Mouse (Mus musculus) forebrain, postnatal 0 days (tissue): ENCODE results near the gene Pkib. TPM values are rescaled to one million over a fixed set of nuclear protein-coding genes. Genes with fewer than 3 reads are reported as not detected.
A peak's percentile ranks its signal among the peaks of the same experiment; 100 is the strongest.

Source experiments
- ATAC-seq: fragments of 200-750 bp; cut with Nextera tagmentation; 2 replicates; pipeline ENCODE4 v1.8.0; 2017; ENCODE audit warnings: mild to moderate bottlenecking, moderate library complexity
- DNase-seq: peaks from one replicate; pipeline ENCODE4 v3.0.0-alpha.2; 2015
- H3K27ac ChIP-seq: fragments of 300-500 bp; sonication (generic); 2 replicates; pipeline ENCODE4 v1.5.1; 2014; ENCODE audit warnings: low read depth, mild to moderate bottlenecking, antibody characterized with exemption, low read length, moderate library complexity, mixed read lengths
- H3K27me3 ChIP-seq: fragments of 300-500 bp; sonication (generic); 2 replicates; pipeline ENCODE4 v1.6.1; 2014; ENCODE audit warnings: mild to moderate bottlenecking, low read length, mixed read lengths; ENCODE audit not compliant: insufficient read depth
- H3K36me3 ChIP-seq: fragments of 300-500 bp; sonication (generic); 2 replicates; pipeline ENCODE4 v1.6.1; 2014; ENCODE audit warnings: mild to moderate bottlenecking, moderate library complexity; ENCODE audit not compliant: insufficient read depth
- H3K4me1 ChIP-seq: fragments of 300-500 bp; sonication (generic); 2 replicates; pipeline ENCODE4 v1.6.1; 2014; ENCODE audit warnings: antibody characterized with exemption; ENCODE audit not compliant: insufficient read depth
- H3K4me2 ChIP-seq: fragments of 300-500 bp; sonication (generic); 2 replicates; pipeline ENCODE4 v1.6.1; 2014; ENCODE audit warnings: low read depth, mild to moderate bottlenecking, moderate library complexity
- H3K4me3 ChIP-seq: fragments of 300-500 bp; sonication (generic); 2 replicates; pipeline ENCODE4 v1.5.1; 2014; ENCODE audit warnings: low read depth, low read length, mixed read lengths
- H3K9ac ChIP-seq: fragments of 300-500 bp; sonication (generic); 2 replicates; pipeline ENCODE4 v1.6.1; 2014; ENCODE audit warnings: mild to moderate bottlenecking
- H3K9me3 ChIP-seq: fragments of 300-500 bp; sonication (generic); 2 replicates; pipeline ENCODE4 v1.6.1; 2016; ENCODE audit warnings: low read length
- CTCF ChIP-seq: sonication (generic); IDR thresholded peaks from 2 replicates; pipeline ENCODE4 v1.5.1; 2016; ENCODE audit warnings: antibody characterized with exemption, control low read depth, low read depth
- WGBS: fragments of 180-500 bp; shearing (Covaris S2); extraction: QIAGEN DNeasy Blood & Tissue Kit; methylation state at CpG from one replicate; pipeline ENCODE4 v1.1.7; 2014; 5-methylcytosine and 5-hydroxymethylcytosine counted together
- polyA plus RNA-seq: library from polyadenylated mRNA; unstranded; fragments of >200 nt; fragmentation: Nextera tagmentation; extraction: Ambion mirVana; gene quantifications from 2 replicates; pipeline ENCODE4 v1.2.1, GENCODE M21; 2015
- total RNA-seq: library from RNA; depleted of rRNA; stranded (reverse); fragments of >200 nt; gene quantifications from 2 replicates; pipeline ENCODE4 v1.2.3, GENCODE M21; 2014; rRNA removed

Gene Pkib
- total and polyA plus RNA-seq, 2 experiments from 2014 or later = 2.4 to 7.5 TPM

DNA sequence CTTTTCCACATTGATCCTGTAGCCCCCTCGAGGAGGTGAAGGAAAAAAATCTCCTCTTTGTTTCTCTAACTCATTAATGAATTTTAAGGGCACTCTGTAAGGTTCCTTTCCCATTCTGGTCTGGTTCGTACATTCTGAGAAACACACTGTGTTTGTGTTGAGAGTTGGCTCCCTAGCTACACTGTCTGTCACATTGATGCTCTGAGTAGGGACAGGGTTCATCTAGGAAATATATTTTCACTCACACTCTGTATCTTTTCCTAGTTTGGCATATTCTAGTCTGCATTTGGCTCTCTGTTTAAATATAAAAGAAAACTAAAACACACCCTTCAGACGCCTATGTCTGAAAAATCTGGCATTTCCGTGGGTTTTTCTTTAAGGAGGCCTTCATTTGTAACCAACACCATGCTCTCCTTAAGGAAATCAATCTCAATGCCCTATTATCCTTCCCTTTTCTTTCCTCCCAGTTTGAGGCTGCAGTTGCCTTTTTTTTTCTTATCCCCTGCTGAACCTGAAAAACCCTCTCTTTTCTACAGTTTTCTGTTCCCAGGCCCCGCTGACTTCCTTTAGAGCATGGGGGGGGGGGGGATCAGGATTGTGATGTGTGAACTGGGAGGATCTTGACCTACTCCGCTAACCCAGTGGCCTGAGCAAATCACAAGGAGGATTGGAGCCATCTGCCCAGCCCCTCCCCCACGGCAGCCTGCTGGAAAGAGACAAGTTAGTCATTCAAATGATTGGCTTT, 152.5 kb downstream of the Pkib start:
- Histone ChIP-seq H3K4me1 (peaks cover 23% of the 10 kb centered on the region), H3K9ac (peak overlapping the region; percentile 53), H3K4me2 (peak overlapping the region; percentile 49), H3K4me3 (peak overlapping the region; percentile 35), H3K9me3 (no peaks in the 10 kb centered on the region), H3K27ac (peak overlapping the region; percentile 79), H3K27me3 (no peaks in the 10 kb centered on the region), H3K36me3 (no peaks in the 10 kb centered on the region)
- TF ChIP-seq CTCF = no peak
- WGBS = 4% methylated on average over 7 of the region's 7 CpGs
- peak; percentile 86 for DNase-seq
- peak; percentile 81 for ATAC-seq

DNA sequence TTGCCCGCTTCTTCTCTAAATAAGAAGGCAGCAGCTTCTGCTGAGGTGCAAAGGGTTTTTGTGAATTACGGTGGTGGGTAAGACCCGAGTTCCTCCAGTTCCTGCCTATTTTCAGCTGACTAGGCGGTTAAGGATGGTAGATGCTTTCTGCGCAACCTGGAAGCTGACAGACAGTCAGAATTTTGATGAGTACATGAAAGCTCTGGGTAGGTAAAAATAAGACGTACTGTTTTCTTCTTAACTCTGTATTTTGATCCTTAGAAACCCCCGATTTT, 153.0 kb downstream of the Pkib start, which contains the start of gene Fabp7:
TSS of gene Fabp7 (plus strand) at position 6 of the 275 bp plus-strand sequence.
- no peak for ATAC-seq

DNA sequence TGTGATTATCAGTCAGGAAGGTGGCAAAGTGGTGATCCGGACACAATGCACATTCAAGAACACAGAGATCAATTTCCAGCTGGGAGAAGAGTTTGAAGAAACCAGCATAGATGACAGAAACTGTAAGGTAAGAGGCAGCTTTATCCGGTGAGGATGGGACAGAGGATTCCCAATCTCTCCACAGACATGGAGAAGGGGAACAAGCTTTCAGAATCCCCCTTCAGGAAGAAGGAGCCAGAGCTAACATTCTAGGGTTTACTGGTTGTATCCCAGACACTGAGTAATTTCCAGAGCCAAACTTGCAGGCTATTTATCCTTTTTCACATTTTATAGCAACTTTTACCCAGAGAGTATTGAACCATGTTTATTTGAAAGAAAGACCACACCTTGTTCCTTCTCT, 153.8 kb downstream of the Pkib start:
- Histone ChIP-seq H3K4me3 (peak overlapping the region; percentile 35), H3K27ac (peak overlapping the region; percentile 79), H3K9ac (peak overlapping the region; percentile 53), H3K4me1 (peaks cover 23% of the 10 kb centered on the region), H3K36me3 (no peaks in the 10 kb centered on the region), H3K4me2 (peak overlapping the region; percentile 49), H3K9me3 (no peaks in the 10 kb centered on the region), H3K27me3 (no peaks in the 10 kb centered on the region)
- DNase-seq = no peak
- no peak for ATAC-seq
- no peak for TF ChIP-seq CTCF
- WGBS = 17% methylated on average over 2 of the region's 2 CpGs

More for the DNA sequence above, 153.0 kb downstream of the Pkib start, which contains the start of gene Fabp7:
- H3K36me3 ChIP-seq = no peaks in the 10 kb centered on the region
- H3K4me3 ChIP-seq = peak within 1 kb of the TSS; percentile 35
- H3K9ac ChIP-seq = peak within 1 kb of the TSS; percentile 53
- H3K27ac ChIP-seq = peak within 1 kb of the TSS; percentile 79
- DNase-seq = no peak
- no peak for TF ChIP-seq CTCF
- peaks cover 23% of the 10 kb centered on the region for H3K4me1 ChIP-seq
- WGBS = 3% methylated on average over 7 of the region's 7 CpGs
- no peaks in the 10 kb centered on the region for H3K27me3 ChIP-seq
- no peaks in the 10 kb centered on the region for H3K9me3 ChIP-seq
- H3K4me2 ChIP-seq = peak within 1 kb of the TSS; percentile 49

Other genes starting within 250 kb of the Pkib start
- gene Hsf2, start 145.6 kb upstream of the Pkib start, total RNA-seq = 48.0 and 57.7 TPM in 2 replicates
- 44.6 and 47.9 TPM in 2 replicates for gene Hsf2, start 145.6 kb upstream of the Pkib start, polyA plus RNA-seq
- 421 and 468 TPM in 2 replicates for gene Serinc1, start 99.5 kb upstream of the Pkib start, total RNA-seq
- gene Serinc1, start 99.5 kb upstream of the Pkib start, polyA plus RNA-seq = 409 and 477 TPM in 2 replicates
- gene Fabp7, start 152.9 kb downstream of the Pkib start, total RNA-seq = 1,177 and 1,333 TPM in 2 replicates
- 2,604 and 2,926 TPM in 2 replicates for gene Fabp7, start 152.9 kb downstream of the Pkib start, polyA plus RNA-seq
- 31.0 and 32.5 TPM in 2 replicates for gene Smpdl3a, start 162.4 kb downstream of the Pkib start, total RNA-seq
- 37.0 and 38.6 TPM in 2 replicates for gene Smpdl3a, start 162.4 kb downstream of the Pkib start, polyA plus RNA-seq